Mouse (Mus musculus) megakaryocyte-erythroid progenitor cell, adult 5 weeks (primary cell): Measurements from ENCODE around the gene Polr3g. TPM values are rescaled to one million over a fixed set of nuclear protein-coding genes. Genes with fewer than 3 reads are reported as not detected.

ENCODE experiments used
- polyA plus RNA-seq: library from polyadenylated mRNA; stranded (reverse); fragments of >175 nt; gene quantifications from 2 replicates; pipeline ENCODE4 v1.2.3, GENCODE M21; 2012

Polr3g gene
- 0.90 and 1.4 TPM in 2 replicates for polyA plus RNA-seq

GRCm38 (mm10) chr13:81710775-81711545 lies at the start of gene Polr3g, which contains the start of gene Mblac2:
Polr3g (minus strand) TSS chr13:81711013.
Mblac2 (plus strand) TSS chr13:81711341.

GRCm38 (mm10) chr13:81657351-81658052 lies 53.3 kb downstream of the Polr3g start, which contains the start of gene Lysmd3:
Lysmd3 (plus strand) TSS chr13:81657663.

GRCm38 (mm10) chr13:81632720-81633415 lies 77.9 kb downstream of the Polr3g start, which contains the start of gene Adgrv1:
Adgrv1 (minus strand) TSS chr13:81633154.

Other genes with a start within 250 kb of the Polr3g start
- gene Adgrv1, start 77.9 kb downstream of the Polr3g start, polyA plus RNA-seq: 0.15 and 0.39 TPM in 2 replicates
- 2.8 and 3.8 TPM in 2 replicates for gene Lysmd3, start 53.4 kb downstream of the Polr3g start, polyA plus RNA-seq
- 0.47 and 1.1 TPM in 2 replicates for gene Mblac2, start 328 bp upstream of the Polr3g start, polyA plus RNA-seq
- gene Cetn3, start 72.1 kb upstream of the Polr3g start, polyA plus RNA-seq: 8.4 and 9.7 TPM in 2 replicates